Mouse (Mus musculus) CD4-positive, CD25-positive, alpha-beta regulatory T cell, adult 2 months (primary cell): ENCODE results near the gene Cyp2e1.
"Not testable (repeated sequence)": the region's sequence is repeated elsewhere in the genome, so short reads cannot be mapped to it uniquely, and the experiment has no call there.

Experiments
- DNase-seq: peaks from one replicate; pipeline ENCODE4 v3.0.0-alpha.2; 2012; ENCODE audit warnings: low read depth, low spot score

Gene Cyp2e1

DNA sequence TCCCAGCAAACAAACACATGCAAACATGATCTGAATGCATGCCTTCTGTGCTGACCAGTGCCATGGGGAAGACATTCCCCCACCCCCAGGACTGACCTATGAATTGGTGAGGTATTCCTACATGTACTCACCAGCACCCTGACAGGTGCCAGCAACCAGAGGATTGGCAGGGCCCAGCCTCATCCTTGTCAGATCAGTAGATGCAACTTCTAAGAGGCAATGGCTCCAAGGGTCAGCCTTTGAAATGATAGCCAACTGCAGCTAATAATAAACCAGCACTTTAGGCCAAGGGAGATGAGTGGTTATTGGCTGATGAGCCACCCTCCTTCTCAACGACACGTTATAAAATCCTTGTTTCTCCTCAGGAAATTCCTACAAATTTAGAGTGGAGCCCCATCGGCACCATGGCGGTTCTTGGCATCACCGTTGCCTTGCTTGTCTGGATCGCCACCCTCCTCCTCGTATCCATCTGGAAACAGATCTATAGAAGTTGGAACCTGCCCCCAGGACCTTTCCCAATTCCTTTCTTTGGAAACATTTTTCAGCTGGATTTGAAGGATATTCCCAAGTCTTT is at the start of gene Cyp2e1:
Cyp2e1 (plus strand) TSS at position 293 of the 574 bp plus-strand sequence.
- DNase-seq: no peak

- no peak for DNase-seq
Measured at GRCm38 (mm10) chr7:140717155-140718055, 46.1 kb upstream of the Cyp2e1 start.

GRCm38 (mm10) chr7:140721095-140721494 is 42.4 kb upstream of the Cyp2e1 start:
- DNase-seq: no peak

DNA sequence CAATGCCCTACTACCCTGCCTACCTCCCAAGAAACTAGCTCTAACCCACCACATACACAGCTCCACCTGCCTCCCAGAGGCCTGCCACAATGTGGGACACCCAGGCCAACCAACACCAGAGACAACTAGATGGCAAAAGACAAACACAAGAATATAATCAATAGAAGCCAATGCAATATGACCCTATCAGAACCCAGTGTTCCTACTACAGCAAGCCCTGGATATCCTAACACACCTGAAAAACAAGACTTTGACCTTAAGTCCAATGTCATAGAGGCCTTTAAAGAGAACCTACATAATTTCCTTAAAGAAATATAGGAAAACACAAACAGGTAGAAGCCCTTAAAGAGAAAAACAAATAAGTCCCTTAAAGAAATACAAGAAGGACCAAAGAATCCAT is 38.0 kb upstream of the Cyp2e1 start:
- DNase-seq: no peak

DNA sequence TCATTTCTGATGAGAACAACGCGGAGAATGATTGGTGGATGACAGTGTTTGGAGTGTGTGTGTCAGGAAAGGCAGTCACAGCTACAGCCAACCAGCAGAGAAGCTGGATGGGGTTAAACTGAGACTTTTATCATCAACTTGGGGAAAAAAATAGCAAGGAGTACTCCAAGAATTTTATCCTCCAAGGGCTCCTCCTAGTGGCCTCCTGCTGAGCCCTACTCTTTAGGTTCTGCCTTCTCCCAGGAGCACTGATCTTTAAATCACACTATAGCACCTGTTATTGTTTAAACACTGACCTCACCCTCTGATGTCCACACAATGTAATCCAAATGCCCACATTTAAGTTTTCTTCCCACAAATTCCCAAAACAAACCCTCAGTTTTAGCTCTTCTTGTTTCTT is 30.4 kb upstream of the Cyp2e1 start:
- DNase-seq: no peak

GRCm38 (mm10) chr7:140747402-140747801 is 16.1 kb upstream of the Cyp2e1 start:
- no peak for DNase-seq

- no peak for DNase-seq
Measured at GRCm38 (mm10) chr7:140748116-140748826, 15.3 kb upstream of the Cyp2e1 start.

DNA sequence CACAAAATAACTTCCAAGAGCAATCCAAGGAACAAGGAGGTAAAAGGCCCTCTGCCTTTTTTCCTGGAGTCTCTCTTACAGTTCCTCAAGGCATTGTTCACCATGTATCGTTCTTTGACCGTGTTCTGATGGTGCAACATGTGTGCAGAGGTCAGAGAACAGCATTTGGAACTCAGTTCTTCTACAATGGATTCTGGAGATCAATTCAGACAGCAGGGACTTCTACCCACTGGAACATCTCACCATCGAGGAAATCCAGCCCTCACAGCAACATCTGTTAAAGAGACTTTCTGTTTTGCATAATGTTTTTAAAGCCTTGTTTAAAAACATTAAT is 14.7 kb upstream of the Cyp2e1 start:
- no peak for DNase-seq

DNA sequence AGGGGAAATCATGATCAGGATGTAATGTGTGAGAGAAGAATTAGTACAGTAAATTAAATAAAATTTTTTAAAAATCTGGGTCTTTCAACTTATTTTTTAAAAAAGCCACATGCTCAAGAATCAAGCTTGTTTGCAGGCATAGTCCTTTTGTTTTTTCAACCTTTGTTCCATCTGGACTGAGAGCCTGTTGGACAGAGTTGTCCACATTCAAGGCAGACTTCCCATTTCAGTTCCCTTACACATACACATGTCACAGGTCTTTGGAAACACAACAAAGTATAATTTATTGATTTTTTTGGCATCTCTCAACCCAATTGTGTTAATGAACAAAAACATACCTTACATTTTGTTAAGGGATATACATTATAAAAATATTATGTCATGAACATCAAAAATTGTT is 9.0 kb upstream of the Cyp2e1 start:
- no peak for DNase-seq

DNA sequence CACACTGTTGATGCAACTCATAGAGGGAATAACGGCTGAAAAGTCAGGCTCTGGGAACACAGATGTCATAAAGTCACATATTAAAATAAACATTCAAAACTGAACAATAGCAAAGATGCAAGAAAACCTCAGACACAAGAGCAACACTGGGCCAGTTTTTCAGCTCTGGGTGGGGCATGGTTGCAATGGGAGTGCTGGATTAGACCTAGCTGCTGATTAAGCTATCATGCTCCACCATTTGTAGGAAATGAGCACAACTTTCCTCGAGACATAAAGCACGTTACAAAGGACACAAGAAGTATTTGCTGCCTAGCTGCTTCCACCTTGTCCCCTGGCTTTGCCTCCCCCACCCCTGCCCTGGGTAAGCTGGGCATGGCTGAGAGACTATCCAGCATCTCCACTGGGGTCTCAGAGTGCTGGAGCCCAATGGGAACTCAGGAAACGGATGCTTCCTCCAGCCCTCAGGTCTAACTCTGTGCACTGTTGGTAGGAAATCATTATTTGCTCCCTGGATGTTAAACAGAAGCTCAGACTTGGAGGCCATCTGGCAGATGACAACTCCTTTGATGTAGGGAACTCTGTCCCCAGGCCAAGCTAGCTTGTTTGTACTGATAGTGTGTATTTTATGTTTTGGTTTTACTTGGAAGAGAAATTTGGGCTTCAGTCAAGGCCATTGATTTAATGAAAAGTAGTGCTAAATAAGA is 7.2 kb upstream of the Cyp2e1 start:
- no peak for DNase-seq

- DNase-seq: no peak
Measured at GRCm38 (mm10) chr7:140760647-140761046, 2.9 kb upstream of the Cyp2e1 start.

GRCm38 (mm10) chr7:140765391-140765790 is 1.9 kb downstream of the Cyp2e1 start:
- not testable (repeated sequence) for DNase-seq

DNA sequence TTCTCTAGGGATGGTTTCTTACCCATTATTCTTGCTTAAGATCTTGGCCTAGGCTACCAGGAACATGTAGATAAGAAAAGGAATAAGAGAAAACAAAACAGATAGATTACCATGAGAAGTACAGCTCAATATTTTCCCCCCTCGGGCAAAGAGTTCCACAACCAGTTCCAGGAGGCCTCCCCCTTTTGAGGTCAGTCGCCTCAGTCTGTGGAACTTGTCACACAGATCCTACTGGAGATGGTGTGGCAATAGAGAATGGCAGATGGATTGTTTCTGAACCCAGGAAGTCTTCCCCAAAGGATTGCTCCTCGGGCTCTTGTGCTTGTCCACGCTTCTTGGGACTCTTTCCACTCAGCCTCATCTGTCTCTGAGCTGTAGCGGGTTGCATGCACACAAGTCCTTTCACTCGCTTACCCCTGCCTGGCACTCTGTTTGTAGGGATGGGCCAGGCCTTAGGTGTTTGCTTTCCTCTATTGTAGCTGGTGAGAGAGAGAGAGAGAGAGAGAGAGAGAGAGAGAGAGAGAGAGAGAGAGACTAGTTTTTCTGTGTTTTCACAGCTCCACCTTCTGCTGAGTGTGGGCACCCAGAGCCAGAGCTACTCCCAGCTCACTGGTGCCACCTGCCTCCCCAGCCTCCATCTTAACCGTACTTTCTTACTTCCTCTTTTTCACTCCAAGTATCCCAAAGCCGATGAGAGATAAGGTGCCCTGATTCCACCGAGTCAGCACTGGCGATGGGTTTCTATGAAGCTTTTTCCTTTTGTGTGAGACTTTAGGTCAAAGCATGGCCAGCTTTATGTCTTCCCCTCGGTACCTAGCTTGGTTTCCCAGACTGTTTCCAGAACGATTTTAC is 2.6 kb downstream of the Cyp2e1 start:
- no peak for DNase-seq

- DNase-seq: no peak
Measured at GRCm38 (mm10) chr7:140780548-140780947, 17.0 kb downstream of the Cyp2e1 start.

- DNase-seq: peak; percentile 5
Measured at GRCm38 (mm10) chr7:140787406-140788052, 24.0 kb downstream of the Cyp2e1 start, which contains the start of gene Syce1. Syce1 (minus strand) TSS chr7:140787852.

DNA sequence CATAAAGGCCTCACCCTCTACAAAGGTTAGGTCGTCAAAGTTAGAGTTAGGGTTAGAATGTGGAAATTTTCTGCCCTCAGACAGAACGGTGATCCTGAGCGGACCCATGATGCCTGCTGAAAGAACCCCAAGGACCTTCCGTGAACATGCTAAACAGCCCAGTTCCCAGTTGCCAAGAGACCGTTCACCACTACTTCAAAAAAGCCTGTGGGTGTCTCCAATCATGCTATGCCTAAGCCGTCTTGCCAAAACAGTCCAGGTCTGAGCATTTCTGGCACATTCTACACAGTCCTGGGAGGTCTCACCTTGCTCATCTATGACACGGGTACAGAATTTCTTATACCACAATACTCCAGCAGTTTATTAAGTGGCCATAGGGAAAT is 24.5 kb downstream of the Cyp2e1 start:
- DNase-seq: no peak

GRCm38 (mm10) chr7:140793541-140793940 is 30.0 kb downstream of the Cyp2e1 start:
- no peak for DNase-seq

DNA sequence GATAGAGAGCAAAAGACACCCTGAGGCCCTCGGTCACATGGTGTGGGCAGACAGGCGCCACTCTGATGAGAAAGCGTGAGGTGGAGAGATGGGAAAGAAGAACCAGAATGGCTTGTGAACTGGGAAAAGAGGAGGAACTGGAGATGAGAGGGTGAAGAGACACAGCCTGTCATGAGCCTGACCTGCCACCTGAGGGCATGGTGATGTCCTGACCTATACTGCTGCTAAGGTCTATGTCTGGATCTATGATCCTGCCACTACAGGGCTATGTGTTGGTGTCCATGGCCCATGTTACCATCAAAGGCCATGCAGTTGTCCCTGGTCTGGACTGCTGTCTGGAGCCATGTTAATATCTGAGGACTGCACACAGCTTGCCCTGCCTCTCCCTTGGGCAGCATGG is 34.1 kb downstream of the Cyp2e1 start:
- no peak for DNase-seq

- DNase-seq: no peak
Measured at GRCm38 (mm10) chr7:140798212-140798611, 34.7 kb downstream of the Cyp2e1 start.

DNA sequence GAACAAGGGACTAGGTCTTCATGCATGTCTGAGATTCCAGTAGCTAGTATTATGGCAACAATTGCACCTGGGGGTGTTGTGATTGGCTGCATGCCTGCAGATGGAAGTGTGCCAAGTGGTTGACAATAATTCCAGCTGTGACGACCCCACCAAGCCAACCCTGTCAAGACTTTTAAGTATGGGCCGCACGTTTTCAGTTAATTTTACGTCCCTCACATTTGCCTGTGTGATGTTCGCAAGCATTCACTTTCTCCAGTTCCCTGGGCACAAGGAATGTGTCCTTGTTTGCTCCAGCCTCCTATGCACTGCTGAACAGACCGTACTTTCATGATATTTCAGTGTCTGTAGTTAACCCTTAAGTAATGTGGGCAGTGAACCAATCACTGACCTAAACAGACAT is 39.1 kb downstream of the Cyp2e1 start:
- DNase-seq: no peak

DNA sequence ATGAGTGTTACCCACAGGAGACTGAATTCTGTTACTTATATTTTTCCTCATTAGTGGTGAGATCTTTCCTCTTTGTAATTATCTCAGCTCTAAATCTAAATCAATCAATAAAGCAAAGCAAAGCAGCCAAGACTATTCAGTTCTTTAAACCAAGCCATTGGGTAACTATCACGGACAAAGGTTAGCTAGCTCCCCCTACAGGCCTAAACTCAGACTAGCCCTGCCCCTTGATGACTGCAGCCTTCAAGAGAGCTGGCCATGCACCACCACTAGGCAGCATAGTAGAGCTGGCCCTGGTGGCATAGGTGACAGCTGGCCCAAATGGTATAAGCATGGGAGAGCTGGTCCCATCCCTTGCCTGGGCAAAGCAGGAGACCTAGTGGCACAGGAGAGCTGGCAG is 42.2 kb downstream of the Cyp2e1 start:
- peak; percentile 69 for DNase-seq
